Mouse (Mus musculus) MEL (cell line): ENCODE measurements around the gene Glrp1.

ENCODE experiments used
- CHD2 ChIP-seq: IDR thresholded peaks from 2 replicates; pipeline ENCODE4 v1.6.1; 2011; ENCODE audit warnings: low read length, improper control_type of control experiment
- CTCF ChIP-seq, 3 experiments: IDR thresholded peaks in 2 of 3; conservative IDR thresholded peaks in 1 of 3; 2 replicates each; pipeline ENCODE4 v1.5.1; 2011 to 2012; ENCODE audit warnings: low read length in 3 of 3, low read depth in 2 of 3, mild to moderate bottlenecking in 2 of 3, improper control_type of control experiment in 1 of 3, inconsistent platforms in 1 of 3, mixed read lengths in 1 of 3, moderate library complexity in 1 of 3; ENCODE audit not compliant: control insufficient read depth in 1 of 3, insufficient read depth in 1 of 3, poor library complexity in 1 of 3, severe bottlenecking in 1 of 3
- E2F4 ChIP-seq: IDR thresholded peaks from 2 replicates; pipeline ENCODE4 v1.6.1; 2011; ENCODE audit warnings: low read depth, low read length, improper control_type of control experiment, borderline replicate concordance
- ETS1 ChIP-seq: IDR thresholded peaks from 2 replicates; pipeline ENCODE4 v1.6.1; 2012; ENCODE audit warnings: low read depth, mild to moderate bottlenecking, inconsistent platforms, low read length, improper control_type of control experiment, moderate library complexity
- HCFC1 ChIP-seq: IDR thresholded peaks from 2 replicates; pipeline ENCODE4 v1.6.1; 2012; ENCODE audit warnings: low read depth, mild to moderate bottlenecking, inconsistent platforms, low read length, improper control_type of control experiment, moderate library complexity
- MAFK ChIP-seq: IDR thresholded peaks from 2 replicates; pipeline ENCODE4 v1.6.1; 2011; ENCODE audit warnings: low read depth, mild to moderate bottlenecking, low read length, improper control_type of control experiment, borderline replicate concordance
- MAX ChIP-seq: IDR thresholded peaks from 2 replicates; pipeline ENCODE4 v1.6.1; 2011; ENCODE audit warnings: low read length, improper control_type of control experiment
- MXI1 ChIP-seq: IDR thresholded peaks from 2 replicates; pipeline ENCODE4 v1.6.1; 2011; ENCODE audit warnings: mild to moderate bottlenecking, low read depth, low read length, improper control_type of control experiment
- NRF1 ChIP-seq: IDR thresholded peaks from 2 replicates; pipeline ENCODE4 v1.6.1; 2014; ENCODE audit warnings: low read depth, mild to moderate bottlenecking, inconsistent platforms, low read length, improper control_type of control experiment, moderate library complexity; ENCODE audit not compliant: poor library complexity, insufficient read depth, severe bottlenecking
- POLR2A ChIP-seq, 2 experiments: IDR thresholded peaks; 2 replicates each; pipeline ENCODE4 v1.6.1; 2011 to 2012; ENCODE audit warnings: low read length in 2 of 2, mild to moderate bottlenecking in 2 of 2, control low read depth in 1 of 2, improper control_type of control experiment in 1 of 2, low read depth in 1 of 2, moderate library complexity in 1 of 2; ENCODE audit not compliant: control insufficient read depth in 1 of 2, insufficient read depth in 1 of 2, poor library complexity in 1 of 2

GRCm38 (mm10) chr1:88492415-88492814 is 17.5 kb downstream of the Glrp1 start:
- TF ChIP-seq MAFK (no peak), POLR2A (IDR thresholded peaks at IDR 0.05; ENCODE audit: control insufficient read depth in 1 of 2, insufficient read depth in 1 of 2, low read depth in 1 of 2, low read length in 2 of 2, poor library complexity in 1 of 2) (no peak), CTCF (IDR thresholded peaks at IDR 0.05 in 2 of 3, conservative IDR thresholded peaks at IDR 0.05 in 1 of 3; ENCODE audit: control insufficient read depth in 1 of 3, insufficient read depth in 1 of 3, low read depth in 2 of 3, low read length in 3 of 3, poor library complexity in 1 of 3, severe bottlenecking in 1 of 3) (no peak), NRF1 (no peak), HCFC1 (no peak), MAX (no peak), MXI1 (no peak), ETS1 (no peak), E2F4 (no peak), CHD2 (no peak)
